Mouse (Mus musculus) heart, adult 2 months (tissue): ENCODE data around the gene Olfr95. TPM values are rescaled to one million over a fixed set of nuclear protein-coding genes. Genes with fewer than 3 reads are reported as not detected.
A peak's percentile ranks its signal among the peaks of the same experiment; 100 is the strongest.

Source experiments
- DNase-seq, 2 experiments: peaks; one replicate each; pipeline ENCODE4 v3.0.0; 2021
- H3K27ac ChIP-seq: fragments of 200-600 bp; 2 replicates; pipeline ENCODE4 v1.8.1; 2022
- H3K27me3 ChIP-seq: fragments of 200-500 bp; 2 replicates; pipeline ENCODE4 v1.6.1; 2012; ENCODE audit warnings: mild to moderate bottlenecking, low read length, inconsistent platforms, mixed read lengths; ENCODE audit not compliant: control insufficient read depth, insufficient read depth
- H3K36me3 ChIP-seq: fragments of 200-500 bp; 2 replicates; pipeline ENCODE4 v1.6.1; 2012; ENCODE audit warnings: low read length, inconsistent platforms; ENCODE audit not compliant: control insufficient read depth, insufficient read depth
- H3K4me1 ChIP-seq: fragments of 200-500 bp; 2 replicates; pipeline ENCODE4 v1.6.1; 2011; ENCODE audit warnings: low read length; ENCODE audit not compliant: control insufficient read depth, insufficient read depth
- H3K4me3 ChIP-seq: fragments of 200-600 bp; 2 replicates; pipeline ENCODE4 v1.8.1; 2022
- H3K79me2 ChIP-seq: fragments of 200-500 bp; replicated peaks from 2 replicates; pipeline ENCODE4 v1.6.1; 2012; ENCODE audit warnings: mild to moderate bottlenecking, inconsistent platforms, low read length, moderate library complexity, mixed read lengths; ENCODE audit not compliant: control insufficient read depth, insufficient read depth
- H3K9ac ChIP-seq: fragments of 200-500 bp; 2 replicates; pipeline ENCODE4 v1.6.1; 2012; ENCODE audit warnings: low read depth, mild to moderate bottlenecking, control low read depth, inconsistent platforms, low read length, mixed read lengths
- CTCF ChIP-seq: fragments of 200-600 bp; IDR thresholded peaks from 2 replicates; pipeline ENCODE4 v1.8.1; 2022; ENCODE audit warnings: antibody characterized with exemption, mild to moderate bottlenecking, moderate library complexity
- EP300 ChIP-seq: fragments of 200-500 bp; IDR thresholded peaks from 2 replicates; pipeline ENCODE4 v1.6.1; 2011; ENCODE audit warnings: low read depth, low read length, control low read depth; ENCODE audit not compliant: insufficient read depth
- POLR2A ChIP-seq: fragments of 200-500 bp; IDR thresholded peaks from 2 replicates; pipeline ENCODE4 v1.6.1; 2011; ENCODE audit warnings: mild to moderate bottlenecking, low read depth, low read length, control low read depth; ENCODE audit not compliant: insufficient read depth
- WGBS: fragments of 180-500 bp; shearing (Covaris S2); methylation state at CpG from one replicate; pipeline ENCODE4 v1.1.7; 2018; 5-methylcytosine and 5-hydroxymethylcytosine counted together
- intact Hi-C: fragments of 180-260 bp; cut with DNase I; formaldehyde crosslinking; loops from one replicate; pipeline ENCODE4 v1.15.1; 2025
- polyA plus RNA-seq: library from polyadenylated mRNA; depleted of rRNA; stranded (reverse); fragments of >200 nt; gene quantifications from 2 replicates; pipeline ENCODE4 v1.2.3, GENCODE M21; 2012
- total RNA-seq, 2 experiments: library from RNA; stranded (reverse); gene quantifications; 2 replicates each; pipeline ENCODE4 v1.2.3; 2021

Olfr95 gene
- total and polyA plus RNA-seq, 3 experiments, result not detected

DNA sequence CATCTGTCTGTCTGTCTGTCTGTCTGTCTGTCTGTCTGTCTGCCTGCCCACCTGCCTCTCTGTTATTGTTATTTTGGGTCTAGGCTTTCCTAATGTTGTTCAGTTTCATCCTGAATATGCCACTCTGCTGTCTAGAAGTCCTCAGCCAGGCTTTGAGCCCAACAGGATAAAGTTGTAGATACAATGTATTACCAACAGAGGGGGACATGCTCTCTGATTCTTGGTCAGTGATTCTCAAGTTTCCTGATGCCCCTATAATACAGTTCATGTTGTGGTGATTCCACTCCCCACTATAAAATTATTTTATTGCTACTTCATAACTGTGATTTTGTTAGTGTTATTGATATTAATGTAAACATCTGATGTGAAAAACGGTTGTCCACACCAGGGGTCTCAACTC is 9.0 kb upstream of the Olfr95 start:
- 26% methylated on average over 1 of the region's 1 CpGs for WGBS
- Histone ChIP-seq H3K4me1 (no peaks in the 10 kb centered on the region), H3K79me2 (no peaks in the 10 kb centered on the region), H3K27me3 (no peaks in the 10 kb centered on the region), H3K36me3 (no peaks in the 10 kb centered on the region), H3K27ac (no peak overlapping the region), H3K4me3 (no peak overlapping the region), H3K9ac (no peak overlapping the region)
- intact Hi-C loops, result no loop called here
- DNase-seq, result no peak
- peak; percentile 30 for TF ChIP-seq CTCF
- no peak for TF ChIP-seq POLR2A

DNA sequence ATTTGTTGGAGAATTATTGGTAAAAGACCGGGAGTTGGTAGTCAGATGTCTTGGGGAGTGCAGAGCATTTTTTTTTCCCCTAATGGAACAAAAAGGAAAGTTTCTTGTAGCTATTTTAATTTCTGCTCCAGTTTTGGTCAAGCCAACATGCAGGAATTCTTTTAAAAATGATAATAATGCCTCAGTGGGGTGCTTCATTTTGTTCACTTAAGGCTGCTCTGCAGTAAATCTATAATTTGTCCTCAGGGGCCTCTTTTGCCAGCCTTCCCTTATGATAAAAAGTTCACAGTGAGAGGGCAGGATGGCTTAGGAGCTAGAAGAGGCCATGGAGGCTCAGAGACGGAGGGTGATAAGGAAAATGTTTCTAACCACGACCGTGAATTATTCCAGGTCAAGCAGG is 6.9 kb upstream of the Olfr95 start, which contains the start of gene Olfr96:
Gene Olfr96 (plus strand): TSS at position 301 of the 400 bp plus-strand sequence.
- TF ChIP-seq EP300 (no peak), POLR2A (no peak)
- no peaks in the 10 kb centered on the region for H3K36me3 ChIP-seq
- no peak for DNase-seq
- no peaks in the 10 kb centered on the region for H3K79me2 ChIP-seq
- intact Hi-C loops, result no loop called here
- no peak within 1 kb of the TSS for H3K9ac ChIP-seq
- WGBS, result 41% methylated on average over 4 of the region's 4 CpGs
- H3K4me3 ChIP-seq, result no peak within 1 kb of the TSS
- no peaks in the 10 kb centered on the region for H3K27me3 ChIP-seq
- no peak within 1 kb of the TSS for H3K27ac ChIP-seq
- H3K4me1 ChIP-seq, result no peaks in the 10 kb centered on the region

DNA sequence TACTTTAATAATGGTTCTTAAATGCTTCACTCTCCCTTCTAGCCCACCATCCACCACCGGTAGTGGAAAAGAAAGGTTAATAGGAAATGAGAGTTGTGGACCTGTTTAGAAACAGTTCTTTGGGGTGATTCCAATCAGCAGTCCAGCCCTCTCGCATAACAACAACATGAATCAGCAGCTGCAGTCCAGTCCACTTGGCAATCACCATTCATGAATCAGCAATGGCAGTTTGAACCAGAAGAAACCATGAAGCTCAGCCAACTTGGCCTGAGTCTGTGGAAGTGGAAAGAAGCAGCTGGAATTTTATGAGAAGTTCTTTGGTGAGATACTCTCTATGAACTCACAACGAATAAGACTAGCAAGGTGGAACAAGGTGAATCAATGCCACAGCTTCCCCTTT is 5.6 kb upstream of the Olfr95 start:
- no peak overlapping the region for H3K9ac ChIP-seq
- peak in 1 of 2 experiments; percentile 10 for DNase-seq
- 58% methylated on average over 3 of the region's 3 CpGs for WGBS
- intact Hi-C loops, result no loop called here
- no peaks in the 10 kb centered on the region for H3K79me2 ChIP-seq
- H3K4me1 ChIP-seq, result no peaks in the 10 kb centered on the region
- H3K27ac ChIP-seq, result no peak overlapping the region
- H3K4me3 ChIP-seq, result no peak overlapping the region
- TF ChIP-seq CTCF (no peak), POLR2A (no peak), EP300 (no peak)
- no peaks in the 10 kb centered on the region for H3K36me3 ChIP-seq
- H3K27me3 ChIP-seq, result no peaks in the 10 kb centered on the region

DNA sequence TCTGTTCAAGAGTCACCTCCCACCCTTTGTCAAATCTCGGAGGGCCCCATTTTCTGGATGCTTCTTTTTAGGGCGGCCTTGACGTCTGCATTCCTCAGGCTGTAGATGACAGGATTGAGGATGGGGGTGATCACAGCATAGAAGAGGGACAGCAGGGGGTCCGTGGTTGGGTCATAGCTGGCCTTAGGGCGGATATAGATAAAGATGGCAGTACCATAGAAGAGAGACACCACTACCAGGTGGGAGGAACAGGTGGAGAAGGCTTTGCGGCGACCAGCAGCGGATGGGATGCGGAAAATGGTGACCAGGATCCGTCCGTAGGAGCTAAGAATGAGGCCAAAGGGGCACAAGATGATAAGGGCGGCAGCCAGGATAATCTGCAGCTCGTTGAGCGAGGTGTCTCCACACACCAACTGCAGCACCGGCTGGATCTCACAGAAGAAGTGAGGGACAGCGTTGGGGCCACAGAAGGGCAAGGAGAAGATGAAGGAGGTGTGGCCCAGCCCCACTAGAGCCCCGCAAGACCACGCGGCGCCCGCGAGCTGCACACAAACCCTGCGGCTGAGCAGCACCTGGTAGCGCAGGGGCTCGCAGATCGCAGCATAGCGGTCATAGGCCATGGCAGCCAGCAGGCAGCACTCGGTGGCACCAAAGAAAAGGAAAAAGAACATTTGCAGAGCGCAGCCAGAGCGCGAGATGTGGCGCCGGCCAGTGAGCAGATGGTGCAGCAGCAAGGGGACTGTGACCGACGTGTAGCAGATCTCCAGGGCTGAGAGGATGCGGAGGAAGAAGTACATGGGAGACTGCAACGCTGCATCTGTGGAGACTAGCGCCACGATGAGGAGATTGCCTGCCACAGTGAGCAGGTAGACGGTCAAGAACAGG is 1.8 kb downstream of the Olfr95 start:
- Histone ChIP-seq H3K36me3 (no peaks in the 10 kb centered on the region), H3K27me3 (peaks cover 6% of the 10 kb centered on the region), H3K4me1 (no peaks in the 10 kb centered on the region), H3K4me3 (no peak overlapping the region), H3K9ac (no peak overlapping the region), H3K27ac (no peak overlapping the region), H3K79me2 (no peaks in the 10 kb centered on the region)
- TF ChIP-seq POLR2A (no peak), CTCF (no peak), EP300 (no peak)
- 15% methylated on average over 40 of the region's 40 CpGs for WGBS
- intact Hi-C loops, result no loop called here
- no peak for DNase-seq

DNA sequence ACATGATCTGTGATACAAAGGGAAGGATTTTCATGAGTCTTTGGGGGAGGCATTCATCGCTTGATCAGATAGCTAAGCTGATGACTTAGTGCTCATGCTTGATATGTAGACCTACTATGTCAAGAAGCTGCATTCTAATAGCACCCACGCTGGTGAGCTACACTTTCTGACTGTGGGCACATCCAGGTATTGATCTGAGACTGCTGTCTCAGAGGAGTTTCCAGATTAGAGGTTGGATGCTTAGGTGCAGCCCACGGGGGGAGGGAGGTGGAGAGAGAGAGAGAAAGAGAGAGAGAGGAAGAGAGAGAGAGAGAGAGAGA is 9.0 kb downstream of the Olfr95 start:
- Histone ChIP-seq H3K4me3 (no peak overlapping the region), H3K27me3 (no peaks in the 10 kb centered on the region), H3K36me3 (no peaks in the 10 kb centered on the region), H3K79me2 (no peaks in the 10 kb centered on the region), H3K4me1 (no peaks in the 10 kb centered on the region), H3K9ac (no peak overlapping the region), H3K27ac (no peak overlapping the region)
- DNase-seq, result no peak
- WGBS, result 22% methylated on average over 3 of the region's 3 CpGs
- TF ChIP-seq POLR2A, result no peak
- TF ChIP-seq CTCF, result no peak
- intact Hi-C loops, result loop anchor here (1.0 to 5.0 kb wide), 2 partner anchors 121 to 312 kb away; partner anchors contain the start of gene Trim40

DNA sequence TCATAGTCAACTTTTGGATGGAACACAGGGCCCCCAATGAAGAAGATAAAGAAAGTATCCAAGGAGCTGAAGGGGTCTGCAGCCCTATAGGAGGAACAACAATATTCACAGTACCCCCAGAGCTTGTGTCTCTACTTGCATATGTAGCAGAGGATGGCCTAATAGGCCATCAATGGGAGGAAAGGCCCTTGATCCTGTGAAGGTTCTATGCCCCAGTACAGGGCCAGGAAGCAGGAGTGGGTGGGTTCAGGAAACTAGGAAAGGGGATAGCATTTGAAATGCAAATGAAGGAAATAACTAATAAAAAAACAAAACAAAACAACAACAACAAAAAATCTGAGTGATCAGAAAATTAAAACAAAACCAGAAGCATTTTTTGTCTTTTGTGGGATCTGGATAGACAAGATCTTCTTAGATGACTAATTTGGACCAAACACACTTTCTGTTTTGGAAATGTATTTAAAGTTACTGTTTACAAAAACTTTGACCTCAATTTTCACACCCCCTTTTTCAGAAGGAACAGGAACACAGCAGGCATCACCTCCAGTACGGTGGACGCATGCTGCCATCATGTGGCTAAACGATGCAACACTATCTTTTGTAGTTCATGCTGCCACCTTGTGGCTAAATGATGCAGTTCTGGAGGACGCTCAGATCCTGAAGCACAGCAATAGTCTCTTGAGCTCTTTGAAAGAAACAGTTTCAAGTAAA is 9.6 kb downstream of the Olfr95 start:
- intact Hi-C loops, result loop anchor here (1.0 to 5.0 kb wide), 2 partner anchors 120 to 311 kb away; partner anchors contain the start of gene Trim40
- Histone ChIP-seq H3K4me3 (no peak overlapping the region), H3K36me3 (no peaks in the 10 kb centered on the region), H3K27ac (no peak overlapping the region), H3K4me1 (no peaks in the 10 kb centered on the region), H3K9ac (no peak overlapping the region), H3K27me3 (0 out of 2 replicates have a peak, but pooled peaks cover under 1% of the 10 kb centered on the region), H3K79me2 (no peaks in the 10 kb centered on the region)
- DNase-seq, result peak; percentile 62 to 76
- TF ChIP-seq EP300 (peak; percentile 93), POLR2A (no peak), CTCF (no peak; the same call in 1 of the 2 replicates)
- under 1% methylated on average over 4 of the region's 4 CpGs for WGBS
